Mouse (Mus musculus) lung, embryonic 16.5 days (tissue): ENCODE measurements around the gene Brd3. TPM values are rescaled to one million over a fixed set of nuclear protein-coding genes. Genes with fewer than 3 reads are reported as not detected.

Source experiments
- ATAC-seq: fragments of 200-750 bp; cut with Nextera tagmentation; 2 replicates; pipeline ENCODE4 v1.8.0; 2017; ENCODE audit warnings: low read depth, mild to moderate bottlenecking, moderate library complexity
- H3K27ac ChIP-seq: fragments of 300-500 bp; sonication (generic); 2 replicates; pipeline ENCODE4 v1.5.1; 2014; ENCODE audit warnings: mild to moderate bottlenecking, control low read depth, low read length
- H3K27me3 ChIP-seq: fragments of 300-500 bp; sonication (generic); 2 replicates; pipeline ENCODE4 v1.6.1; 2014; ENCODE audit warnings: low read depth, low read length, mixed read lengths; ENCODE audit not compliant: control insufficient read depth, insufficient read depth
- H3K36me3 ChIP-seq: fragments of 300-500 bp; sonication (generic); 2 replicates; pipeline ENCODE4 v1.6.1; 2014; ENCODE audit warnings: low read length; ENCODE audit not compliant: control insufficient read depth, insufficient read depth
- H3K4me1 ChIP-seq: fragments of 300-500 bp; sonication (generic); replicated peaks from 2 replicates; pipeline ENCODE4 v1.6.1; 2014; ENCODE audit warnings: low read length, mixed read lengths; ENCODE audit not compliant: control insufficient read depth, insufficient read depth
- H3K4me2 ChIP-seq: fragments of 300-500 bp; sonication (generic); 2 replicates; pipeline ENCODE4 v1.6.1; 2014; ENCODE audit warnings: low read depth, low read length, control low read depth
- H3K4me3 ChIP-seq: fragments of 300-500 bp; sonication (generic); 2 replicates; pipeline ENCODE4 v1.5.1; 2014; ENCODE audit warnings: mild to moderate bottlenecking, low read length, control low read depth
- H3K9ac ChIP-seq: fragments of 300-500 bp; sonication (generic); 2 replicates; pipeline ENCODE4 v1.6.1; 2014; ENCODE audit warnings: low read length, control low read depth
- H3K9me3 ChIP-seq: fragments of 300-500 bp; sonication (generic); 2 replicates; pipeline ENCODE4 v1.6.1; 2016; ENCODE audit warnings: low read length; ENCODE audit not compliant: control insufficient read depth
- WGBS: fragments of 180-500 bp; shearing (Covaris S2); extraction: QIAGEN DNeasy Blood & Tissue Kit; methylation state at CpG from one replicate; pipeline ENCODE4 v1.1.7; 2014; 5-methylcytosine and 5-hydroxymethylcytosine counted together
- polyA plus RNA-seq: library from polyadenylated mRNA; unstranded; fragments of >200 nt; fragmentation: Nextera tagmentation; extraction: Ambion mirVana; gene quantifications from 2 replicates; pipeline ENCODE4 v1.2.1, GENCODE M21; 2015

Gene Brd3
- polyA plus RNA-seq, 1 experiment from 2014 or later, result 99.0 TPM

DNA sequence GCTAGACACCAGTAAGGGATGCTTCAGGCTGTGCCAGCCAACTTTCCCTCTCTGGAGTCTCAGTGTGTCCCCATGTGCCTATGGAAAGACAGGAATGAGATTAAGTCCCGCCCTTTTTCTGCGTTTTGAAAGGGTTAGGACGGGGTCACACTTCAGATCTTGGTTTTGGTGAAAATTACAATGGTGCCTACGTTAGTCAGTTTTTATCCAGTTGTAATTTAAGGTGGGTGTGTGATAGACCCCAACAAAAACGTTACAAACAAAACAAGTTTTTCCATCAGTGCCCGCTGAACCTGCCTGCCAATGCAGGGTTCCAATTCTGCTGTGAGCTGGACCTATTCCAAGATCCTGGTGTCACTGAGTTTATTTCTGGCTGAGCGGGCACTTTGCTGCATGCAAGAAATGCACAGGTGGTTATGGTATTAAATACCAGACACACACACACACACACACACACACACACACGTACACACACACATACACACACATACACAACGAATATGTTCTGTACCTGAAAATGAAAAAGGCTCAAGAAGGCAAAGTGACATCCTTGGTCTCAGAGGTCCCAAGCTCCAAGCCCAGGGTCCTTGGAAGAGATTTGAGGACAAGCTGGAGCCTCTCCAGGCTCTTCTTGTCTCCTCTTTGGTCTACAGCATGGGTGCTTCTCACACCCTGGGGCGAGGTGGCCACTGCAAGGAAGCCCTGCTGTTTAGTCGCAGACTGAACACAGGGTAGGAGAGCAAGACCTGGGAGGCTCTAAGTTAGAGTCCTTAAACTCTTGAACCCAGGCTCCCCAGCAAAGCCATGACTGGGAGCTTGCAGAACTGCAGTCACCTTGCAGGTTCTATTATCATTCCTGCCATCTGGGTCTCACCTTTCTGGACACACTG is 30.9 kb downstream of the Brd3 start:
- Histone ChIP-seq H3K36me3 (no peaks in the 10 kb centered on the region), H3K4me3 (peak overlapping the region; percentile 94), H3K27ac (peak overlapping the region; percentile 97), H3K9me3 (no peaks in the 10 kb centered on the region), H3K4me1 (peaks cover 24% of the 10 kb centered on the region), H3K4me2 (peak overlapping the region; percentile 77), H3K27me3 (no peaks in the 10 kb centered on the region), H3K9ac (peak overlapping the region; percentile 77)
- WGBS, result 21% methylated on average over 11 of the region's 11 CpGs
- no peak for ATAC-seq

DNA sequence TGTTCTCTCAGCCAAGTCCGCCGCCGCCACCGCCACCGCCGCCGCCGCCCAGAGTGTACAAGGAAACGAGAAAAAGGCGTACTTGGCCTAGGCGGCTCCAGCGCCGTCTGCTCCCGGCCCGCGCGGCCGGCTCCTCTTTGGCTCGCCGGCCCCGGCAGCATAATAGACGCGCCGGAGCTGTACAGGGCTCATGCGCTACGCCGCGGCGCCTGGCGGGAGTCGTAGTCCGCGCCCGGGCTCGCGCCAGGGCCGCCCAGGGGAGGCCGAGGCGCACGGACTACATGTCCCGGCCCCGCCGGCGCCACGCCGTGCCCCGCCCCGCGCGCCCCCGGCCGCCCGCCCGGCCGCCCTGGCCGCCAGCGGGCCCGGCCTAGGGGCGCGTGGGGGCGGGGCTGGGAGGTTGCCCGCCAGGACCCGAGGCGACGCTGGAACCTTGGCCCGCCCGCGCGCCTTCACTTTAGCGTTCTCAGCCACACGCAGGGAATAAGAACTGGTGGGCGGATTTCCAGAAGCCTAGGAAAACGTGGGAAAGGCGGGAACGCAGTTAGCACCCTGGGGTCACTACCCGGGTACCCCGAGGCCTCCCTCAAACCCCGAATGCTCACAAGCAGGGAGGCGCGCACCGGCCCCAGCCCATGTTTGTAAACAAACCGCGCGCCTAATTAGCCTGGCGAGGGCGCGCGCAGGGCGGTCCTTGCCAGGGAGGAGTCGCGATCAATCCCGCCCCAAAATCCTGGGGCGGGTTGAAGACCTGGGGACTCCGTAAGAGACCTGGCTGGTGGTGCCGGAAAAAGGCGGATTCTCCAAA is 31.8 kb downstream of the Brd3 start:
- peak overlapping the region; percentile 94 for H3K9ac ChIP-seq
- ATAC-seq, result peak; percentile 98
- under 1% methylated on average over 71 of the region's 96 CpGs for WGBS
- no peaks in the 10 kb centered on the region for H3K9me3 ChIP-seq
- peaks cover 25% of the 10 kb centered on the region for H3K4me1 ChIP-seq
- peak overlapping the region; percentile 94 for H3K4me3 ChIP-seq
- H3K27me3 ChIP-seq, result no peaks in the 10 kb centered on the region
- H3K36me3 ChIP-seq, result no peaks in the 10 kb centered on the region
- H3K4me2 ChIP-seq, result peak overlapping the region; percentile 85
- H3K27ac ChIP-seq, result peak overlapping the region; percentile 97

- peak overlapping the region; percentile 92 for H3K27ac ChIP-seq
- peak overlapping the region; percentile 94 for H3K9ac ChIP-seq
- no peaks in the 10 kb centered on the region for H3K27me3 ChIP-seq
- H3K36me3 ChIP-seq, result no peaks in the 10 kb centered on the region
- no peaks in the 10 kb centered on the region for H3K9me3 ChIP-seq
- WGBS, result under 1% methylated on average over 81 of the region's 84 CpGs
- peak overlapping the region; percentile 85 for H3K4me2 ChIP-seq
- H3K4me3 ChIP-seq, result peak overlapping the region; percentile 94
- H3K4me1 ChIP-seq, result peaks cover 25% of the 10 kb centered on the region
- peak; percentile 43 for ATAC-seq
Observed at GRCm38 (mm10) chr2:27474621-27475484, 32.6 kb downstream of the Brd3 start.

GRCm38 (mm10) chr2:27473911-27474310 is 33.6 kb downstream of the Brd3 start:
- 10% methylated on average over 4 of the region's 4 CpGs for WGBS
- H3K9ac ChIP-seq, result peak overlapping the region; percentile 94
- H3K27me3 ChIP-seq, result no peaks in the 10 kb centered on the region
- H3K27ac ChIP-seq, result no peak overlapping the region
- H3K36me3 ChIP-seq, result no peaks in the 10 kb centered on the region
- peaks cover 25% of the 10 kb centered on the region for H3K4me1 ChIP-seq
- no peak for ATAC-seq
- H3K4me2 ChIP-seq, result peak overlapping the region; percentile 85
- H3K9me3 ChIP-seq, result no peaks in the 10 kb centered on the region
- H3K4me3 ChIP-seq, result peak overlapping the region; percentile 94

- 47% methylated on average over 7 of the region's 7 CpGs for WGBS
- peak overlapping the region; percentile 94 for H3K9ac ChIP-seq
- no peak for ATAC-seq
- H3K9me3 ChIP-seq, result no peaks in the 10 kb centered on the region
- H3K36me3 ChIP-seq, result no peaks in the 10 kb centered on the region
- no peaks in the 10 kb centered on the region for H3K27me3 ChIP-seq
- peak overlapping the region; percentile 85 for H3K4me2 ChIP-seq
- no peak overlapping the region for H3K27ac ChIP-seq
- H3K4me3 ChIP-seq, result peak overlapping the region; percentile 94
- peaks cover 25% of the 10 kb centered on the region for H3K4me1 ChIP-seq
Observed at GRCm38 (mm10) chr2:27473061-27473765, 34.2 kb downstream of the Brd3 start.

DNA sequence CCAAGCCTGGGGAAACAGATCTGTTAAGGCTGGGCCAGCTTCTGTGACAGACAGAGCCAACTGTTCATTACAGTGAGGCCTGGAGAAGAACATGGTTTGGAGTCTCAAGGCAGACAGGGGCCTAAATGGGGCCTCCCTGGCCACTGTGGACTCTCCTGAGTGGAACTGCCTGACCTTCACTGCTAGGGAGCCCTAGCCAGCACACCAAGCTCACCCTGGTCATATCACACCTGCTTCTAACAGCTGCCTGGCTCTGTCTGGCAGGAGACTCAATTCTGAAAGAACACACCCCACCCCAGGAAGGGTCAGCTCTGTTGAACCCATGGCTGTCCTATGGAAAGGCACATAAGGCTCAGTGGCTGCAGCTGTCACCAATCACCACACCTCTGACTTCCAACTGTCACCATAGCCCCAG is 36.3 kb downstream of the Brd3 start:
- H3K4me1 ChIP-seq, result peaks cover 19% of the 10 kb centered on the region
- no peaks in the 10 kb centered on the region for H3K9me3 ChIP-seq
- no peak for ATAC-seq
- H3K9ac ChIP-seq, result no peak overlapping the region
- H3K4me2 ChIP-seq, result no peak overlapping the region
- peaks cover 6% of the 10 kb centered on the region for H3K36me3 ChIP-seq
- no peak overlapping the region for H3K27ac ChIP-seq
- no peak overlapping the region for H3K4me3 ChIP-seq
- H3K27me3 ChIP-seq, result no peaks in the 10 kb centered on the region

DNA sequence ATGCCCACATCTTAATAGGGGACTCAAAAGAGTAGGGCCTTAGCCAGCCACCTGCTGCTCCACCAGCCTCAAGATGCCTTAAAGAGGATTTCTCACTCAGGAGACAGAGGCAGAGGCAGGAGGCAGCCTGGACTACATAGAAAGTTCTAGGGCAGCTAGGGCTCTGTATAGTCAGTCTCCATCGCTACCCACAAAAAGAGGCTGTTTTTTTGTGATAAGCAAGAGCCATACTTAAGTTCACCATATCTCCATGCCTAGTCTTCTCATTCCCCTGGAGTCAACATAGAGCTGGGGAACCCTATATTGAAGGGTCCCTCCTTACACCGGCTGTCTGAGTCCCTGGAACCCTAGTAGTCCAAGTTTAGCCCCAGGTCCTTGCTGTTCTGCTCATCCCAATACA is 36.9 kb downstream of the Brd3 start:
- Histone ChIP-seq H3K9ac (no peak overlapping the region), H3K36me3 (peaks cover 10% of the 10 kb centered on the region), H3K9me3 (no peaks in the 10 kb centered on the region), H3K4me3 (no peak overlapping the region), H3K27me3 (no peaks in the 10 kb centered on the region), H3K27ac (no peak overlapping the region), H3K4me2 (no peak overlapping the region), H3K4me1 (peaks cover 19% of the 10 kb centered on the region)
- no peak for ATAC-seq
- 88% methylated on average over 2 of the region's 2 CpGs for WGBS

- no peak for ATAC-seq
- Histone ChIP-seq H3K36me3 (peaks cover 10% of the 10 kb centered on the region), H3K4me1 (peaks cover 19% of the 10 kb centered on the region)
Observed at GRCm38 (mm10) chr2:27469991-27470355, 37.5 kb downstream of the Brd3 start.

More at GRCm38 (mm10) chr2:27469991-27470355, 37.5 kb downstream of the Brd3 start:
- H3K9ac ChIP-seq, result no peak overlapping the region
- 58% methylated on average over 3 of the region's 3 CpGs for WGBS
- no peak overlapping the region for H3K27ac ChIP-seq
- H3K9me3 ChIP-seq, result no peaks in the 10 kb centered on the region
- H3K4me2 ChIP-seq, result no peak overlapping the region
- no peak overlapping the region for H3K4me3 ChIP-seq
- H3K27me3 ChIP-seq, result no peaks in the 10 kb centered on the region
